ENCODE assay signal across 27 mouse cellular contexts in genomic region chr5:119315149-119315548, GRCm38 (mm10).
"Had no signal": no experiment of that assay in that cellular context is flagged by ENCODE, and none has a peak within 500 bp of the region (broad histone marks: within the 10 kb centered on the region; RNA-seq: fewer than 3 reads in every experiment).

No protein-coding gene starts in this region.

- H3K36me3 ChIP-seq: hindbrain, embryonic 10.5 days; hindbrain, embryonic 12.5 days; intestine, embryonic 15.5 days; limb, embryonic 10.5 days; limb, embryonic 12.5 days; liver, embryonic 13.5 days; liver, embryonic 15.5 days had no signal

- H3K27me3 ChIP-seq: hindbrain, embryonic 12.5 days; intestine, embryonic 15.5 days; liver, embryonic 13.5 days; liver, embryonic 15.5 days had no signal

- H3K4me2 ChIP-seq: heart, embryonic 11.5 days; hindbrain, embryonic 12.5 days; hindbrain, embryonic 14.5 days; intestine, embryonic 15.5 days; limb, embryonic 12.5 days; liver, embryonic 11.5 days; liver, embryonic 13.5 days; liver, embryonic 15.5 days had no signal

- H3K4me1 ChIP-seq: liver, embryonic 13.5 days; liver, embryonic 15.5 days had no signal

- H3K27ac ChIP-seq: gastrocnemius, adult 2 months; heart, adult 2 months; hindbrain, embryonic 10.5 days; hindbrain, embryonic 12.5 days; hindbrain, embryonic 14.5 days; intestine, embryonic 15.5 days; layer of hippocampus, adult 2 months; left cerebral cortex, adult 2 months; limb, embryonic 10.5 days; limb, embryonic 12.5 days; liver, embryonic 13.5 days; liver, embryonic 15.5 days had no signal

- H3K9ac ChIP-seq: hindbrain, embryonic 12.5 days; hindbrain, embryonic 14.5 days; intestine, embryonic 15.5 days; limb, embryonic 12.5 days; liver, embryonic 13.5 days; liver, embryonic 15.5 days had no signal

- H3K4me3 ChIP-seq: gastrocnemius, adult 2 months; heart, adult 2 months; hindbrain, embryonic 10.5 days; hindbrain, embryonic 12.5 days; intestine, embryonic 15.5 days; layer of hippocampus, adult 2 months; left cerebral cortex, adult 2 months; limb, embryonic 10.5 days; limb, embryonic 12.5 days; liver, embryonic 13.5 days; liver, embryonic 15.5 days had no signal

- DNase-seq: gastrocnemius, adult 2 months; gastrocnemius, postnatal 10 days; gastrocnemius, postnatal 25 days; heart, adult 2 months; heart, postnatal 10 days; heart, postnatal 4 days; kidney, adult 18-20 months; kidney, adult 8-10 months; kidney, postnatal 10 days; kidney, postnatal 25 days; kidney, postnatal 4 days; liver; liver, embryonic 13.5 days had no signal

- H3K9me3 ChIP-seq: hindbrain, embryonic 10.5 days; hindbrain, embryonic 12.5 days; intestine, embryonic 15.5 days; limb, embryonic 10.5 days; limb, embryonic 12.5 days; liver, embryonic 13.5 days; liver, embryonic 15.5 days had no signal

- ATAC-seq: hindbrain, embryonic 16.5 days; inflammation-experienced regulatory T-cells, adult 6 months; intestine, embryonic 15.5 days; intestine, postnatal 0 days had no signal
